Mouse (Mus musculus): ENCODE measurements around the gene Gm10439. TPM values are rescaled to one million over a fixed set of nuclear protein-coding genes. Genes with fewer than 3 reads are reported as not detected.
"Not testable (repeated sequence)": the region's sequence is repeated elsewhere in the genome, so short reads cannot be mapped to it uniquely, and the experiment has no call there.

Gm10439 gene
- polyA plus RNA-seq (2015; fragmentation: Nextera tagmentation; extraction: Ambion mirVana), result not detected in 2 replicates

GRCm38 (mm10) chrX:149594270-149594669 lies at the start of gene Gm10439:
Gm10439 (plus strand) TSS chrX:149594570.
- not testable (repeated sequence) for H3K27me3 ChIP-seq; H3K9ac ChIP-seq; H3K9me3 ChIP-seq (replicated peaks); H3K4me3 ChIP-seq (replicated peaks); H3K4me1 ChIP-seq (replicated peaks); H3K4me2 ChIP-seq; H3K36me3 ChIP-seq (replicated peaks); H3K27ac ChIP-seq (replicated peaks); ATAC-seq (ENCODE audit: insufficient read depth)
- no CpG with 5 or more reads among the region's 6 CpGs for WGBS (ENCODE audit: insufficient replicate concordance)

Other genes with a start within 250 kb of the Gm10439 start
- not detected in 2 replicates for gene Gm15085, start 147.0 kb upstream of the Gm10439 start, polyA plus RNA-seq (2015; fragmentation: Nextera tagmentation; extraction: Ambion mirVana)
- gene Gm15097, start 189.9 kb downstream of the Gm10439 start, polyA plus RNA-seq (2015; fragmentation: Nextera tagmentation; extraction: Ambion mirVana), result not detected in 2 replicates